Mouse (Mus musculus) embryo, embryonic 10 days (tissue): Measurements from ENCODE around the gene Xlr3c.
"Not testable (repeated sequence)": the region's sequence is repeated elsewhere in the genome, so short reads cannot be mapped to it uniquely, and the experiment has no call there.

ENCODE experiments used
- DNase-seq: peaks from one replicate; pipeline ENCODE4 v3.0.0-alpha.2; 2015; ENCODE audit warnings: low spot score

Xlr3c gene

GRCm38 (mm10) chrX:73265270-73265669 lies at the start of gene Xlr3c:
Gene Xlr3c (minus strand): TSS chrX:73265390.
- DNase-seq = not testable (repeated sequence)

GRCm38 (mm10) chrX:73312522-73312921 lies 47.3 kb upstream of the Xlr3c start:
- DNase-seq = peak; percentile 48

- DNase-seq = not testable (repeated sequence)
These were observed 30.6 kb upstream of the Xlr3c start for GRCm38 (mm10) chrX:73295745-73296144.

GRCm38 (mm10) chrX:73292876-73293275 lies 27.7 kb upstream of the Xlr3c start, which contains the start of the genes Xlr5a and Xlr5c:
Gene Xlr5a (minus strand): TSS chrX:73292976.
Gene Xlr5c (minus strand): TSS chrX:73292976.
- not testable (repeated sequence) for DNase-seq

GRCm38 (mm10) chrX:73262428-73262827 lies 2.8 kb downstream of the Xlr3c start:
- not testable (repeated sequence) for DNase-seq

GRCm38 (mm10) chrX:73242821-73243325 lies 22.3 kb downstream of the Xlr3c start, which contains the start of gene Xlr4c:
Gene Xlr4c (minus strand): TSS chrX:73243130.
- not testable (repeated sequence) for DNase-seq

GRCm38 (mm10) chrX:73229288-73229687 lies 35.9 kb downstream of the Xlr3c start:
- no peak for DNase-seq

GRCm38 (mm10) chrX:73228606-73229214 lies 36.5 kb downstream of the Xlr3c start:
- DNase-seq = peak; percentile 32

- DNase-seq = peak; percentile 86
These were observed 37.1 kb downstream of the Xlr3c start, which contains the start of gene F8a for GRCm38 (mm10) chrX:73227914-73228605. Gene F8a (plus strand): TSS chrX:73228291.

- no peak for DNase-seq
These were observed 39.8 kb downstream of the Xlr3c start for GRCm38 (mm10) chrX:73225365-73225764.

GRCm38 (mm10) chrX:73213819-73214564 lies 51.2 kb downstream of the Xlr3c start, which contains the start of gene Xlr4b:
Gene Xlr4b (plus strand): TSS chrX:73214333.
- DNase-seq = not testable (repeated sequence)
